Mouse (Mus musculus): ENCODE measurements around the gene Aanat. TPM values are rescaled to one million over a fixed set of nuclear protein-coding genes. Genes with fewer than 3 reads are reported as not detected.

Gene Aanat
- polyA plus RNA-seq, 1 experiment: not detected

DNA sequence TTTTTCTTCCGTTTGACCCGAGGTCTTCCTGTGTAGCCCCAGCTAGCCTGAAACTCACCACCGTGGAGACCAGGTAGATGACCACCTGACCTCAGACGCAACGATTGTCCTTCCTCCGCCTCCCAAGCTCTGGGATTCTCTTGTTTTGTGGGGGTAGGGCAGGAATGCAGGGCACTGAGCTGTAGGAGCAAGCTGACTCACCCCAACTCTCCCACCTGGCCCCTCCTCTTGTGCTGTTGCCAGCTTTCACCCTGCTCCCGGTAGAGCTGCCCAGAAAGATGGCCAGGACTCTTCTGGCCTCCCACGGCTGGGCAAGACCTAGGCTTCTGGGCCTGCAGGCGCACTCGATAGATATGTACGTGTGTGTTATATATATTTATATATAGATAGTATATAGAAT, 59.9 kb downstream of the Aanat start:
- no peak for DNase-seq (ENCODE audit: low read depth in 1 of 2, low spot score in 2 of 2)
- no peaks in the 10 kb centered on the region for H3K36me3 ChIP-seq (ENCODE audit: control insufficient read depth, insufficient read depth, low read length)
- H3K27me3 ChIP-seq (ENCODE audit: control insufficient read depth, insufficient read depth, low read length): peaks cover 1% of the 10 kb centered on the region; the same call in 1 of the 2 replicates
- TF ChIP-seq CTCF (IDR thresholded peaks at IDR 0.05; ENCODE audit: extremely low read depth, insufficient read depth, insufficient read length, insufficient replicate concordance) (no peak), POLR2A (IDR thresholded peaks at IDR 0.05; ENCODE audit: low read depth, low read length) (no peak)
- no peak overlapping the region for H3K4me3 ChIP-seq (ENCODE audit: extremely low read depth, insufficient read depth, insufficient read length)
- H3K27ac ChIP-seq (ENCODE audit: insufficient read depth, low read length): no peak overlapping the region
- no peaks in the 10 kb centered on the region; the same call in 1 of the 2 replicates for H3K4me1 ChIP-seq (ENCODE audit: control insufficient read depth, insufficient read depth, insufficient read length)
- 83% methylated on average over 11 of the region's 11 CpGs for WGBS

DNA sequence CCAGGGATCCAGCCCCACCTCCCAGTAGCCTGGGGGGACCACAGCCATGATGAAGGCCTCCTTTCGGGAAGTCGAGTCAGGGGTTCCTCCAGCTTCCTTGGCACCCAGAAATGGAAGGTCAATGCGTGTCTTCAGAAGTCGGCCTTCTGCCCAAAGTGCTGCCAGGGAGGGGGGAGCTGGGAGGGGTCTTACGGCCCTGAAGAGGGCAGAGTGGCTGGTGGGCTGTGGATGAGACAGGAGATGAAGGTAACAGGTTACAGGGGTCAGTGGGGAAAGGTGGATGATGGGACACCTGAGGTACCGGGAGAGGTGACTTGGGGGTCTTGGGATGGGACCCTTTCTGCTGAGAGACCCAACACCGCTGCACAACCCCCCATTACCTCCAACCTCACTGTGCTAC, 60.5 kb downstream of the Aanat start:
- Histone ChIP-seq H3K4me1 (ENCODE audit: control insufficient read depth, insufficient read depth, insufficient read length) (no peaks in the 10 kb centered on the region; the same call in 1 of the 2 replicates), H3K36me3 (ENCODE audit: control insufficient read depth, insufficient read depth, low read length) (no peaks in the 10 kb centered on the region), H3K27ac (ENCODE audit: insufficient read depth, low read length) (no peak overlapping the region), H3K27me3 (ENCODE audit: control insufficient read depth, insufficient read depth, low read length) (peaks cover 1% of the 10 kb centered on the region; the same call in 1 of the 2 replicates), H3K4me3 (ENCODE audit: extremely low read depth, insufficient read depth, insufficient read length) (no peak overlapping the region)
- DNase-seq (ENCODE audit: low read depth in 1 of 2, low spot score in 2 of 2): no peak
- WGBS: 89% methylated on average over 7 of the region's 7 CpGs
- no peak for TF ChIP-seq POLR2A (IDR thresholded peaks at IDR 0.05; ENCODE audit: low read depth, low read length)
- no peak for TF ChIP-seq CTCF (IDR thresholded peaks at IDR 0.05; ENCODE audit: extremely low read depth, insufficient read depth, insufficient read length, insufficient replicate concordance)

Other genes with a start within 250 kb of the Aanat start
- gene Rnf157, start 173.4 kb upstream of the Aanat start, polyA plus RNA-seq (2012; rRNA removed): 10.7 and 16.2 TPM in 2 replicates
- gene Ubald2, start 152.3 kb upstream of the Aanat start, polyA plus RNA-seq (2012; rRNA removed): 152 and 245 TPM in 2 replicates
- 0.07 and 0.14 TPM in 2 replicates for gene Qrich2, start 120.2 kb upstream of the Aanat start, polyA plus RNA-seq (2012; rRNA removed)
- 62.1 and 95.5 TPM in 2 replicates for gene Prpsap1, start 92.2 kb upstream of the Aanat start, polyA plus RNA-seq (2012; rRNA removed)
- 15.5 and 21.4 TPM in 2 replicates for gene Sphk1, start 55.5 kb upstream of the Aanat start, polyA plus RNA-seq (2012; rRNA removed)
- gene Ube2o, start 5.0 kb upstream of the Aanat start, polyA plus RNA-seq (2012; rRNA removed): 42.3 and 77.3 TPM in 2 replicates
- gene Rhbdf2, start 40.6 kb downstream of the Aanat start, polyA plus RNA-seq (2012; rRNA removed): 84.5 and 91.2 TPM in 2 replicates
- gene Prcd, start 67.1 kb downstream of the Aanat start, polyA plus RNA-seq (2012; rRNA removed): 0.35 and 0.72 TPM in 2 replicates
- gene Cygb, start 67.9 kb downstream of the Aanat start, polyA plus RNA-seq (2012; rRNA removed): 10.0 and 14.2 TPM in 2 replicates
- 0.04 and 0.86 TPM in 2 replicates for gene St6galnac1, start 189.1 kb downstream of the Aanat start, polyA plus RNA-seq (2012; rRNA removed)
- 18.6 and 25.0 TPM in 2 replicates for gene Mxra7, start 241.6 kb downstream of the Aanat start, polyA plus RNA-seq (2012; rRNA removed)

Measured in spleen, adult 2 months (tissue).